Mouse (Mus musculus): ENCODE measurements around the gene Mta3. TPM values are rescaled to one million over a fixed set of nuclear protein-coding genes. Genes with fewer than 3 reads are reported as not detected.

Gene Mta3
- 12.8 TPM for polyA plus RNA-seq (2014; fragmentation: Illumina TruSeq; extraction: RNeasy Lipid Tissue Mini Kit (QIAGEN cat#74804); ENCODE audit: low replicate concordance)

DNA sequence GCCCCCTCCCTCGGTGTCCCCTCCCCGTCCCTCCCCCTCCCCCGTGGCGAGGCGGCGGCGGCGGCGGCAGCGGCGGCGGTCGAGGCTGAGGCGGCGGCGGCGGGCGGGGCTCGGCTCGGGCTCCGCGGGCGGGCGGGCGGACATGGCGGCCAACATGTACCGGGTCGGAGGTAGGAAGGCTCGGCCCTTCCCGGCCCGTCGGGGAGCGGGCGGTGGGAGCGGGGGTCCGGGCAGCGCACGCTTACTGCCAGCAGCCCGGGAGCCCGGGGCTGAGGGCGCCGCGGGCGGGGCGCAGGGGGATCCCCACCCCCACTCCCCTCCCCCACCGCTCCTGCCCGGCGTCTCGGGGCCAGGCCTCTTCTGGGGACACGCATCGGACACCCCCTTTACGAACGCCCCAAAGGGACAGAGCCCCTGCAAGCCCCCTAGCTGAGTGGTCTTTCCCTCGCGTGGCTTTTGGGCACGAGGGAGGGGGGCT lies at the start of gene Mta3:
Mta3 (plus strand) TSS at position 48 of the 478 bp plus-strand sequence.

DNA sequence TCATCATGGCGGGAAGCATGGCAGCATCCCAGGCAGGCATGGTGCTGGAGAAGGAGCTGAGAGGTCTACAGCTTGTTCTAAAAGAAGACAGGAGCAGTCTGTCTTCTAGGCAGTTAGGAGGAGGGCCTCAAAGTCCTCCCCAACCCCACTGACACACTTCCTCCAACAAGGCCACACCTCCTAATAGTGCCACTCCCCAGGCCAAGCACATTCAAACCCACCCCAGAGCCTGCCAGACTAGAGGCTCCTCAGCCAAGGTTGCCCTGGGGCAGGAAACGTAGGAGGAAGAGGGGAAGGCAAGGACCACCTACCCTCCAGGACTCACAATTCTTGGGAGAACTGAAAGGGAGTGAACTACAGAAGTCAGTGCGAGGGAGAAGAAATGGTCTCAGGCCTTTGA lies 141.9 kb downstream of the Mta3 start, which contains the start of gene Haao:
Haao (minus strand) TSS at position 149 of the 400 bp plus-strand sequence.

Other genes with a start within 250 kb of the Mta3 start
- gene Cox7a2l, start 188.8 kb upstream of the Mta3 start, polyA plus RNA-seq (2014; fragmentation: Illumina TruSeq; extraction: RNeasy Lipid Tissue Mini Kit (QIAGEN cat#74804); ENCODE audit: low replicate concordance) = 217 TPM
- 0.45 TPM for gene Kcng3, start 74.3 kb upstream of the Mta3 start, polyA plus RNA-seq (2014; fragmentation: Illumina TruSeq; extraction: RNeasy Lipid Tissue Mini Kit (QIAGEN cat#74804); ENCODE audit: low replicate concordance)
- gene Haao, start 141.8 kb downstream of the Mta3 start, polyA plus RNA-seq (2014; fragmentation: Illumina TruSeq; extraction: RNeasy Lipid Tissue Mini Kit (QIAGEN cat#74804); ENCODE audit: low replicate concordance) = 0.33 TPM

All from small intestine, adult 10 weeks (tissue).